Mouse (Mus musculus): Measurements from ENCODE around the gene Olfr608. TPM values are rescaled to one million over a fixed set of nuclear protein-coding genes. Genes with fewer than 3 reads are reported as not detected.
"Not testable (repeated sequence)": the region's sequence is repeated elsewhere in the genome, so short reads cannot be mapped to it uniquely, and the experiment has no call there.

Olfr608 gene
- polyA plus RNA-seq (2017; shearing (Covaris generic)): not detected

- no peak for ATAC-seq
Observed at GRCm38 (mm10) chr7:103469577-103469976, at the start of gene Olfr608. Gene Olfr608 (plus strand): TSS chr7:103469877.

DNA sequence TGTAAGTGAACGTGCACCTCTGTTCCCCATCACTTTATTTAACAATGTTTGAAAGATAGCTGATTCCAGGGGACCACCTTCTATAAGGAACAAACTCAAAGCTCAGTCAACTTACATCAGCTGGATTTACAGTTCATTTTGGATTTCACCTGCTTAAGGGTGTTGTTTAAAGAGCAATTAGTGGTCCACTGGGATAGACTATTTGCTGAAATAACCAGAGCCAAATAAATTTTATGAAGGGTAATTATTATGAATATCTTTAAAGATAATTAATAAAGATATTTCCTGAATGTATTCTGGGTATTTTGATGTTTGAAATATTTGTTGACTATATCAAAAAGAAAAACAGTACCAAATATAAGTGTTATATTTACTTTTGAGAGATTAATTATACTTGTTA is 24.3 kb upstream of the Olfr608 start, which contains the start of gene Olfr605:
Gene Olfr605, minus strand, starts transcription at position 101 of the 400 bp plus-strand sequence.
- no peak for ATAC-seq

DNA sequence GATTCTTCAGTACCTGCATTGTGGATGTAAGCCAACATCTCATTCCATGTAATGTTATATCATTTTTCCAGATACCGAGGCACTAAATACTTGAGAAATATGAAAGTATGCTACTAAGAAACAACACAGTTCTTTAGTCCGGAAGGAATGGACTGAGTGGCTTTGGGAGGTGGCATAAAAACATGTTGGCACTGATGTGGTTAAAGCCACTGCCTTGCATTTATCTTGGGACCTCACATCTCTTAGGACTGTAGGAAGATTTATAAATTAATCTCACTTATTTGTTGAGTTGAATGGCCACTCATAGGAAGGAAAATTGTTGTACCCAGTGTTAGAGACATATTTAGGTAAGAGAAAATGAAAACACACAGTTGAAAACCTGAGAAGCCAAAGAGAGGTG is 20.9 kb upstream of the Olfr608 start, which contains the start of gene Olfr606:
Gene Olfr606, plus strand, starts transcription at position 301 of the 400 bp plus-strand sequence.
- no peak for ATAC-seq

DNA sequence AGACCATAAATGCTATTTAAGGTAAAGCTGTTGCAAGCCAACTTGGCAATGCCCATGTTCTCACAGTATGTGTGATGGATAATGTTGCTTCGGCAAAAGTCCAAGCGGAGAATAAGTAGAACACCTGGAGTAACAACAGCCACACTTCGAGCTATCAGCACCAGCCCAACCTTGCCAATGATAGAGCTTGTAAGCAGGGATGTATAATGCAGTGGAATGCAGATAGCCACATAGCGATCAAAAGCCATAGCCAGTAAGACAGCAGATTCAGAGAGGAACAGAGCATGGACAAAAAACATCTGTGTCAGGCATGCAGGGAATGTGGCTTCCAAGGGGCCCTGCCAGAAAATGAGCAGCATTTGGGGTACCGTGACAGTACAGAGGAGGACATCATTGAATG is 9.1 kb upstream of the Olfr608 start:
- ATAC-seq: no peak

- ATAC-seq: not testable (repeated sequence)
Observed at GRCm38 (mm10) chr7:103477106-103477505, 7.4 kb downstream of the Olfr608 start.

GRCm38 (mm10) chr7:103497962-103498361 is 28.3 kb downstream of the Olfr608 start, which contains the start of gene Olfr609:
Gene Olfr609 (minus strand): TSS chr7:103498062.
- ATAC-seq: no peak

- no peak for ATAC-seq
Observed at GRCm38 (mm10) chr7:103512022-103512421, 42.3 kb downstream of the Olfr608 start, which contains the start of gene Olfr610. Gene Olfr610 (minus strand): TSS chr7:103512122.

DNA sequence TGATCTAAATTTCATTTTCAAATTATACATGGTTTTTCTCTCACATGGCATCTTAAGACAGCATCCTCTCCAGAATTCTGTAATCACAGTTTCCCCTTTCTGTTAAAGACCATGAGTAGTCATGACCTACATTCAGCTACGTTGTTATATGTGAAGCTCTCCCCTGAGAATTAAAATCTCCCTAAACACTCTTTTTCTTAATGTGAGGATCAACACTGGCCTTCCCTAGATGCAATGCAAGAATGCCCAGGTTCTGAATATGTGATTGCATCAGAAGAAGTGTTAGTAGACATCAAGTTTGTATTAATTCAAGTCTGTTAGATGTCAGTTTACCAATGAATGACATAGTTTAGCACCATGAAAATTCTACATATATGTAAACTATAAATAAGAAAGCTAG is 51.1 kb downstream of the Olfr608 start, which contains the start of gene Olfr611:
Gene Olfr611, minus strand, starts transcription at position 101 of the 400 bp plus-strand sequence.
- ATAC-seq: not testable (repeated sequence)

Other genes starting within 250 kb of the Olfr608 start
- not detected for gene Usp17ld, start 217.4 kb upstream of the Olfr608 start, polyA plus RNA-seq (2017; shearing (Covaris generic))
- not detected for gene Olfr596, start 164.2 kb upstream of the Olfr608 start, polyA plus RNA-seq (2017; shearing (Covaris generic))
- gene Olfr597, start 153.6 kb upstream of the Olfr608 start, polyA plus RNA-seq (2017; shearing (Covaris generic)): not detected
- gene Olfr598, start 146.3 kb upstream of the Olfr608 start, polyA plus RNA-seq (2017; shearing (Covaris generic)): not detected
- not detected for gene Olfr599, start 134.0 kb upstream of the Olfr608 start, polyA plus RNA-seq (2017; shearing (Covaris generic))
- not detected for gene Olfr600, start 120.2 kb upstream of the Olfr608 start, polyA plus RNA-seq (2017; shearing (Covaris generic))
- under 1 TPM in 1 of 2 experiments, not detected in 1; 0.19 TPM for gene Olfr601, start 107.2 kb upstream of the Olfr608 start, polyA plus RNA-seq (2017; shearing (Covaris generic))
- under 1 TPM in 1 of 2 experiments, not detected in 1; 0.67 TPM for gene Olfr603, start 83.7 kb upstream of the Olfr608 start, polyA plus RNA-seq (2017; shearing (Covaris generic))
- not detected for gene Usp17lc, start 54.8 kb upstream of the Olfr608 start, polyA plus RNA-seq (2017; shearing (Covaris generic))
- not detected for gene Olfr605, start 24.4 kb upstream of the Olfr608 start, polyA plus RNA-seq (2017; shearing (Covaris generic))
- not detected for gene Olfr606, start 20.8 kb upstream of the Olfr608 start, polyA plus RNA-seq (2017; shearing (Covaris generic))
- under 1 TPM in 1 of 2 experiments, not detected in 1; 0.12 TPM for gene Olfr607, start 5.7 kb upstream of the Olfr608 start, polyA plus RNA-seq (2017; shearing (Covaris generic))
- gene Olfr609, start 28.2 kb downstream of the Olfr608 start, polyA plus RNA-seq (2017; shearing (Covaris generic)): not detected
- not detected for gene Olfr610, start 42.2 kb downstream of the Olfr608 start, polyA plus RNA-seq (2017; shearing (Covaris generic))
- gene Olfr611, start 51.0 kb downstream of the Olfr608 start, polyA plus RNA-seq (2017; shearing (Covaris generic)): not detected
- not detected for gene Olfr612, start 72.8 kb downstream of the Olfr608 start, polyA plus RNA-seq (2017; shearing (Covaris generic))
- not detected for gene Olfr613, start 78.2 kb downstream of the Olfr608 start, polyA plus RNA-seq (2017; shearing (Covaris generic))
- not detected for gene Olfr615, start 86.2 kb downstream of the Olfr608 start, polyA plus RNA-seq (2017; shearing (Covaris generic))
- gene Olfr616, start 99.3 kb downstream of the Olfr608 start, polyA plus RNA-seq (2017; shearing (Covaris generic)): not detected
- not detected for gene Olfr617, start 103.2 kb downstream of the Olfr608 start, polyA plus RNA-seq (2017; shearing (Covaris generic))
- gene Olfr618, start 120.2 kb downstream of the Olfr608 start, polyA plus RNA-seq (2017; shearing (Covaris generic)): not detected
- not detected for gene Olfr619, start 130.7 kb downstream of the Olfr608 start, polyA plus RNA-seq (2017; shearing (Covaris generic))
- gene Olfr620, start 142.7 kb downstream of the Olfr608 start, polyA plus RNA-seq (2017; shearing (Covaris generic)): 1 to 10 TPM in 1 of 2 experiments, not detected in 1; 1.3 TPM
- gene Olfr622, start 172.8 kb downstream of the Olfr608 start, polyA plus RNA-seq (2017; shearing (Covaris generic)): not detected
- not detected for gene Olfr623, start 193.8 kb downstream of the Olfr608 start, polyA plus RNA-seq (2017; shearing (Covaris generic))
- gene Olfr624, start 201.3 kb downstream of the Olfr608 start, polyA plus RNA-seq (2017; shearing (Covaris generic)): not detected
- not detected for gene Olfr625-ps1, start 212.8 kb downstream of the Olfr608 start, polyA plus RNA-seq (2017; shearing (Covaris generic))
- not detected for gene Olfr243, start 244.8 kb downstream of the Olfr608 start, polyA plus RNA-seq (2017; shearing (Covaris generic))